Mouse (Mus musculus) A20 (cell line): ENCODE results near the gene Stil.

Source experiments
- DNase-seq: peaks from one replicate; pipeline ENCODE4 v3.0.0-alpha.2; 2011; ENCODE audit warnings: low read depth, low spot score

Gene Stil

DNA sequence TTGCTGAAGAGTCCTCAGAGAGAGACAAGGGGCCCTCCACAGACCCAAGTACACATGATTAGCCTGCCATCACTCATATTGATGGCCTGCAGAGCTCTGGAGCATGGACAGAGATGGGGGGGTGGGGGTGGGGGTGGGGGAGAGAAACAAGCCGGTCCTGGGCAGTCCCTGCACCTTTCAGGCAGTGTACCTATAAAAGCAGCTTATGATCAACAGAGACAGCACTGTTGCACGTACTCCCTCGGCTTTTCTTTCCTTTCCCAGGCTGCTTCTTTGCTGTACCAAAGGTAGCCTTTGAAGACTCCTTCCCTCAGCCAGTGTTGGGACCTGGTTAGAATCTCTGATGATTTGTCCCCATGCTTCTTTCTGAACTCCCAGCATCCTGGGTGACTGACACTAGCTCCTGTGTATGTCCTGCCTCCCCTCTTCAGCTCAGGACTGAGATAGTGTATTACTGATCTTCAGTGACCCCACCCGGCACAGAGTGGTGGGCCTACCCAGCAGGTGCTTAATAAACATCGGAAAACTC lies 79.9 kb downstream of the Stil start:
- DNase-seq = no peak

DNA sequence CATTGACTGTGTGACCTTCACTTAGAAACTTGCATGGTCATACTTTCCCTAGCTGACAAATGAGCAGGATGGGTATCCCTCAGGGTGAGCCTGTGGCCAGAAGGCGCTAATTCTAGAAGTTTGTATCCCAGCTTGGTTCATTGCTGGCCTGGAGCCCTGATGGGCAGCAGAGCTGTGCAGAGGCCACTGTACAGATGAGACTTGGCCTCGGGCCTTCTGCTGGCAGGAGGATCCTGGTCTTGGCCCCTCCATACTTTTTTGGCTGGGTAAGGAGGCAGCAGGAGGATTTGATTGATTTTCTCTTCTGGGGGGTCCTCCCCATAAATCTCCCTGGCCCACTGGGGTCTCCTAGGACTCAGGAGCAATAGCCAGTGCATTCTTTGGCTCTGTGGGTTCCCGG lies 83.1 kb downstream of the Stil start:
- DNase-seq = no peak

DNA sequence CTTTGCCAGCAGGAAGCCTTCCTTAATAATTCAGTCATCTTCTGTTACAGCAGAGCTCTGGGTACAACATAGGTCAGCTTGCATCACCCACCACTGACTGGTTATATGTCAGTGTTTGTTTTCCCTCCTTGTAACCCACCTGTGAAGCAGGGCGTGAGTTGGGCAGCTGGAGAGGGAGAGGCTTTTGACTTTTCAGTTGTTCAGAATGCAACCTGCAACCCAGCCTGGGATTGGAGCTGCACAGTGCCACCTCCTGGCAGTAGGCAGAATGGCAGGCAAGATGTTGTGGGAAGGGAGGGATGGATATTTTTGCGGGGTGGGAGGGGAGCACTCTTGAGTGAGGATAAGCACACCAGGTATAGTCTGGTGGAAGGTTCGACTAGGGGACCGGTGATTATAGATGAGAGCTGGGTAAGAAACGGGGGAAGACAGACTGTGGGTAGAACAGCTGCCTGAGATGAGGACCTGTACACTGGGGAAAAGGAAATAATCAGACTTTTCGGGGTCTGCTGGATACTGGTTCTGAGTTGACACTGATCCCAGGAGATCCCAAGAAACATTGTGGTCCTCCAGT lies 85.7 kb downstream of the Stil start:
- DNase-seq = peak; percentile 55

DNA sequence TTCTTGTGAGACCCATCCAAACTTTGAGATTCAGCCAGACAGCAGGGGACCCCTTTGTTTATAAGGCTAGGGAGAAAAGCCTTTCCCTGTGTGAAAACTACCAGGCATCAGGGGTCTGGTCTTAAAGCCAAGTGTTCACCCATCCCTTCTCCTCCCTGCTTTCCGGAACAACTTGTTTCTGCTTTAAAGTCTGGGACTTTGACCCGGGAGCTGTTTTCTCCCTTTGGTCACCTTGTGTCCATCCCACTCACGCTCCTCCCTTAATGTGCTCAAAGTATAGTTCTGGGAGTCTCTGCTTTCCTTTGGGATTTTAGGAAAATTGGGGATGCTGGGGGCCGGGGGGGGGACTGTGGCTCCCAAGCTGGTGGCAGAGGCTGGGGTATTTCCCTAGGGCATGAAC lies 86.3 kb downstream of the Stil start:
- no peak for DNase-seq

DNA sequence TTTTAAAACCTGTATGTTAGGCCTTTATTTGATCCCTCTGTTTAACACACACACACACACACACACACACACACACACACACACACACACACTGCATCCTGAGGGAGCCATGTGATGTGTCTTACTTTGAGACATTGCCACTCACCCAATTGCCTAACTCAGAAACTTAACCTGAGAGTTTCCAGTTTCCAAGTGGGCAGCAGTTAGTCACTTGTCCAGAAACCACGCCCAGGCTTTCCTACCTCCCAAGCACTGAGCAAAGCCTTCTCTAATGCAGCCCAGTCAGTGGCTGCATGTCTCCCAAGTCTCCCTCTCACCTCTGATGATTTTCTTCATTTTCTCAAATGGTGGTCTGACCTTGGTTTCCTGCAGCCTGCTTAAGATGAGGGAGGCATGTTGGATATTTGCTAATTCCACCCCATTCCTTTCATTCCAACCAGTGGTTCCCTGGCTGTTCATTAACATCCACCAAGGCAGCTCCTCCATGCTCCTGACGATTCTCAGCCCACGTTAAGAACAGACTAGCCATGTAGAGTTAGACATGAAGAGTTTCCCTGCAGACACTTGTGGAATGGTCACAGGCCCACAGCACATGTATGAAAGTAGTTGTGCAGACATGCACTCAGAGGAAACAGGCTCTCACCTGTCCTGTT lies 86.9 kb downstream of the Stil start:
- no peak for DNase-seq

DNA sequence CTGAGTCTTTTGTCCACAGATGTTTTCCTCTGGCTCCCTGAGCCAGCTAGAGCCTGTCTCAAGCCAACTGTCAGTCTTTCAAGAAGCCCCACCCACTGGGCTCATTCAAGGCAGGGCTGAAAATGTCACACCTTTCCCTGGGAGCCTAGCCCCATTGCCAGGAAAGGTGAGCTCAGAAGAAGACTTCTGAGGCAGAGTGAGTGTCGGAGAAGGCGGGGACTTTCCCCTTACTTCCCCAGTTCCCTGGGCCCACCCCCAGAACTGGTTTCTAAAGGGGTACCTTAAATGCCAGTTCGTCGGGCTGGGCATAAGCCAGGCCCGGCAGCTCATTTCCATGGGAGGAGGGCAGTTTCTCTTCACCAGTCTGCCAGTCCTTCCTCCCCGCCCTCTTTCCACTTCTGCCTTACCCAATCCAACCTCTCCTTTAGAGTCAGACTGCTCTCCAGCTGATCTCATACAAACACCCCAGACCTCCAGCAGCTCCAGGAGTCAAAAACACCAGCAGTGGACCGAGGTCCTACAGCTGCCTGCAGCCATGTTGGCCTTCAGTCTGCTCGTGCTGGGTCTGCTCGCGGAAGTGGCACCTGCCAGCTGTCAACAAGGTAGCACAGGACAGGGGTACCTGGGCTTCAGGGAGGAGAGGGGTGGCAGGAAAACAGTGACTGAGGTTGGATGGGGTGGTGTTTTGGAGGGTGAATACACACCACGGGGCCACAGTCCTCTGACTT lies 88.8 kb downstream of the Stil start, which contains the start of gene Pdzk1ip1:
Gene Pdzk1ip1 (plus strand): TSS at position 98 of the 728 bp plus-strand sequence.
- no peak for DNase-seq

DNA sequence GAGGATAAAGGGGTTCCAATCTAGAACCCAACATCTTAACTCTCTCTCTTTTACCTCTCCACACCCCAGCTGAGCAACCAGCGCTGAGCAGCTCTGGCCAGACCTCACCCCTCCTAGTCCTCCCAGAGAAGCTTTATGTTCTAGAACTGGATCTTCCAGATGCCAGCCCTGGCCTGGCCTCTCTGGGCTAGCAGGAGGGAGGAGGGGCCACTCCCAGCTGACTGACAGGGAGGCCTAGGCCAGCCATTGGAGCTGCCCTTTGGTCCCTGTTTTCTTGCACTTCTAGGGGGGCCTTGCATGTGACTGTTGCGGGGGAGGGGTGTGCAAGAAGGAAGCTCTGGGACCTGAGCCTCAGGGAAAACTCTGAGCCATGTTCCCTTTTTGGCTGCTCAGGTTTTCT lies 90.6 kb downstream of the Stil start:
- DNase-seq = no peak

DNA sequence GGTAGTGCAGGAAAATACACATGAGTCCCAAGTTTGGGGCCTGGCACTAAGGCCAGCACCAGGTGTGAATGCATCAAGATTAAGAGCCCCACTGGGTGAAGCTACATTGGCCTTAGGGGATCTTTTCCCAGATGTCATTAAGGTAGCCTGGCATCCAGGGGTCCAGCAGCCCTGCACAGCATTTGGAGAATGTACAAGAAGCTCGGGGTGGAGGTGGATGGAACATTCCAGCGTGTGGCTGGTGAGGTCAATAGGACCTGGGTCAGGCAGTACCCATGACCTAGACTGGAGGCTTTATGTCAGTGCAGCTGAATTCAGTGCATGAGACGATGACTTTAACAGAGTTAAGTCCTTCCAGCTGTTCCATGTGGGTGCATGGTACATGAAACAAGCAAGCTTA lies 91.8 kb downstream of the Stil start:
- DNase-seq = no peak
